In the genomic region with DNA sequence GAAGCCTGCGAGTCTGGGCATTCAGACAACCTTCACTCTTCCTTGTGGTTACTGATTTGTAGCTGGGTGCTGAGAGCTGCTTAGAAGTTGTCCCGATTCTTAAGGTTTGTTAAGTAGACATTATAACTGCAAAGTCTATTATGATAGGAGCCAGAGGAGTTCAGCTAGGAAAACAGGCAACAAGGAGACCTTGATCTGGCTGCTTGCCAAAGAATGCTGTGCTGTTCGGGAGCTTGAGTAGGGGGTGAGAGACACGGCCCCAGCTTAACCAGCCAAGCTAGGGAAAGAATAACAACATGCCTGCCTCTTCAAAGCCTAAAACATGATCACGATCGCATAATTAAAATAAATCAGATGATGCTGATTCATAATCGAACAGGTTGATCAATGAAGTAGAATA, we compare ENCODE assay signal across 20 mouse cellular contexts. TPM values are rescaled to one million over a fixed set of nuclear protein-coding genes. Genes with fewer than 3 reads are reported as not detected.
DNase-seq lines count a peak whose midpoint lies in the region; ATAC-seq and TF ChIP-seq lines count a peak whose summit lies in the region.
"Had no signal": no experiment of that assay in that cellular context is flagged by ENCODE, and none has a peak within 500 bp of the region (broad histone marks: within the 10 kb centered on the region; RNA-seq: fewer than 3 reads in every experiment).

No protein-coding gene starts in this region.

- H3K27ac ChIP-seq in forebrain, postnatal 0 days (ENCODE audit: low read depth, low read length) = no peak overlapping the region
- no peak overlapping the region for H3K27ac ChIP-seq in forebrain, embryonic 11.5 days (ENCODE audit: low read depth, low read length)
- H3K27ac ChIP-seq in hindbrain, postnatal 0 days = no peak overlapping the region
- no peak overlapping the region for H3K27ac ChIP-seq in hindbrain, embryonic 16.5 days (ENCODE audit: low read depth, low read length)
- H3K27ac ChIP-seq in neural tube, embryonic 11.5 days (ENCODE audit: low read depth, low read length) = no peak overlapping the region
- H3K27ac ChIP-seq: hindbrain, embryonic 15.5 days; macrophage; midbrain, embryonic 13.5 days had no signal

- no peak for TF ChIP-seq CTCF in forebrain, postnatal 0 days (IDR thresholded peaks at IDR 0.05; ENCODE audit: low read depth)
- TF ChIP-seq CTCF in hindbrain, postnatal 0 days (IDR thresholded peaks at IDR 0.05; ENCODE audit: low read depth) = no peak

- H3K36me3 ChIP-seq in forebrain, postnatal 0 days (ENCODE audit: insufficient read depth) = no peaks in the 10 kb centered on the region
- H3K36me3 ChIP-seq in forebrain, embryonic 11.5 days (ENCODE audit: control insufficient read depth, insufficient read depth, low read length) = no peaks in the 10 kb centered on the region
- H3K36me3 ChIP-seq in hindbrain, postnatal 0 days (ENCODE audit: insufficient read depth, low read length) = no peaks in the 10 kb centered on the region
- no peaks in the 10 kb centered on the region for H3K36me3 ChIP-seq in hindbrain, embryonic 16.5 days (ENCODE audit: control insufficient read depth, insufficient read depth, low read length)
- no peaks in the 10 kb centered on the region for H3K36me3 ChIP-seq in neural tube, embryonic 11.5 days (ENCODE audit: control insufficient read depth, insufficient read depth, low read length)
- H3K36me3 ChIP-seq: hindbrain, embryonic 15.5 days; midbrain, embryonic 13.5 days had no signal

- 37% methylated on average over 7 of the region's 7 CpGs for WGBS in forebrain, postnatal 0 days
- WGBS in forebrain, embryonic 11.5 days = 62% methylated on average over 7 of the region's 7 CpGs
- WGBS in hindbrain, postnatal 0 days = 42% methylated on average over 7 of the region's 7 CpGs
- WGBS in hindbrain, embryonic 16.5 days = 50% methylated on average over 7 of the region's 7 CpGs
- 71% methylated on average over 7 of the region's 7 CpGs for WGBS in neural tube, embryonic 11.5 days

- H3K9ac ChIP-seq in forebrain, postnatal 0 days = no peak overlapping the region
- no peak overlapping the region for H3K9ac ChIP-seq in forebrain, embryonic 11.5 days (ENCODE audit: low read length)
- no peak overlapping the region for H3K9ac ChIP-seq in hindbrain, postnatal 0 days (replicated peaks; ENCODE audit: low read length)
- H3K9ac ChIP-seq in hindbrain, embryonic 16.5 days (ENCODE audit: low read depth, low read length) = no peak overlapping the region
- no peak overlapping the region for H3K9ac ChIP-seq in neural tube, embryonic 11.5 days (ENCODE audit: low read length)
- H3K9ac ChIP-seq: hindbrain, embryonic 15.5 days; midbrain, embryonic 13.5 days had no signal

- H3K27me3 ChIP-seq in forebrain, postnatal 0 days (ENCODE audit: insufficient read depth, low read length) = no peaks in the 10 kb centered on the region
- no peaks in the 10 kb centered on the region for H3K27me3 ChIP-seq in forebrain, embryonic 11.5 days (ENCODE audit: control insufficient read depth, insufficient read depth, low read length)
- no peaks in the 10 kb centered on the region for H3K27me3 ChIP-seq in hindbrain, postnatal 0 days (ENCODE audit: insufficient read depth, low read length)
- H3K27me3 ChIP-seq in hindbrain, embryonic 16.5 days (replicated peaks; ENCODE audit: control insufficient read depth, insufficient read depth, low read length) = no peaks in the 10 kb centered on the region
- no peaks in the 10 kb centered on the region for H3K27me3 ChIP-seq in neural tube, embryonic 11.5 days (ENCODE audit: control insufficient read depth, insufficient read depth, low read length)

- H3K4me2 ChIP-seq in forebrain, postnatal 0 days (ENCODE audit: low read depth) = no peak overlapping the region
- no peak overlapping the region for H3K4me2 ChIP-seq in forebrain, embryonic 11.5 days (ENCODE audit: low read depth, low read length, severe bottlenecking)
- H3K4me2 ChIP-seq in hindbrain, postnatal 0 days (ENCODE audit: low read depth, low read length) = no peak overlapping the region
- no peak overlapping the region for H3K4me2 ChIP-seq in hindbrain, embryonic 16.5 days (ENCODE audit: low read length)
- H3K4me2 ChIP-seq in neural tube, embryonic 11.5 days (ENCODE audit: low read depth) = no peak overlapping the region
- H3K4me2 ChIP-seq: hindbrain, embryonic 15.5 days; midbrain, embryonic 13.5 days had no signal

- H3K9me3 ChIP-seq in forebrain, postnatal 0 days (ENCODE audit: low read length) = no peaks in the 10 kb centered on the region
- no peaks in the 10 kb centered on the region for H3K9me3 ChIP-seq in forebrain, embryonic 11.5 days (ENCODE audit: control insufficient read depth, low read length)
- no peaks in the 10 kb centered on the region for H3K9me3 ChIP-seq in hindbrain, postnatal 0 days (ENCODE audit: low read length)
- H3K9me3 ChIP-seq in hindbrain, embryonic 16.5 days (ENCODE audit: control insufficient read depth, low read length) = no peaks in the 10 kb centered on the region
- no peaks in the 10 kb centered on the region for H3K9me3 ChIP-seq in neural tube, embryonic 11.5 days (ENCODE audit: control insufficient read depth, low read length)
- H3K9me3 ChIP-seq: hindbrain, embryonic 15.5 days; midbrain, embryonic 13.5 days had no signal

- H3K4me1 ChIP-seq in forebrain, postnatal 0 days (ENCODE audit: insufficient read depth) = no peaks in the 10 kb centered on the region
- H3K4me1 ChIP-seq in forebrain, embryonic 11.5 days (replicated peaks; ENCODE audit: control insufficient read depth, insufficient read depth, low read length) = no peaks in the 10 kb centered on the region; the same call in 1 of the 2 replicates
- H3K4me1 ChIP-seq in hindbrain, postnatal 0 days (ENCODE audit: insufficient read depth, low read length) = peaks cover 5% of the 10 kb centered on the region; the same call in 1 of the 2 replicates
- peaks cover 7% of the 10 kb centered on the region; the same call in 1 of the 2 replicates for H3K4me1 ChIP-seq in hindbrain, embryonic 16.5 days (ENCODE audit: control insufficient read depth, insufficient read depth, low read depth, low read length)
- peaks cover 4% of the 10 kb centered on the region; the same call in 1 of the 2 replicates for H3K4me1 ChIP-seq in neural tube, embryonic 11.5 days (ENCODE audit: control insufficient read depth, insufficient read depth, low read length)

- no peak overlapping the region for H3K4me3 ChIP-seq in forebrain, postnatal 0 days (ENCODE audit: low read depth, low read length)
- no peak overlapping the region for H3K4me3 ChIP-seq in forebrain, embryonic 11.5 days (ENCODE audit: low read depth, low read length)
- H3K4me3 ChIP-seq in hindbrain, postnatal 0 days (ENCODE audit: low read length) = no peak overlapping the region
- H3K4me3 ChIP-seq in hindbrain, embryonic 16.5 days (ENCODE audit: low read length) = no peak overlapping the region
- no peak overlapping the region for H3K4me3 ChIP-seq in neural tube, embryonic 11.5 days (ENCODE audit: low read depth, low read length)
- H3K4me3 ChIP-seq: hindbrain, embryonic 15.5 days; midbrain, embryonic 13.5 days had no signal

- ATAC-seq in forebrain, postnatal 0 days = 0 out of 2 replicates have a peak, but pooled peaks have one; percentile 12
- no peak for ATAC-seq in forebrain, embryonic 11.5 days (replicated peaks; ENCODE audit: low FRiP score)
- no peak for ATAC-seq in hindbrain, postnatal 0 days
- no peak for ATAC-seq in hindbrain, embryonic 16.5 days
- no peak for ATAC-seq in neural tube, embryonic 11.5 days (ENCODE audit: insufficient read depth, low FRiP score, low TSS enrichment)

- peak; percentile 26 for DNase-seq in forebrain, postnatal 0 days
- DNase-seq in forebrain, embryonic 11.5 days (ENCODE audit: low spot score) = no peak
- peak; percentile 37 for DNase-seq in hindbrain, postnatal 0 days (ENCODE audit: low spot score)
- DNase-seq in neural tube, embryonic 11.5 days (ENCODE audit: low spot score) = peak; percentile 13
- DNase-seq in neural tube, embryonic 10.5 days (ENCODE audit: extremely low spot score, low spot score) = no peak
- no peak for DNase-seq in frontal cortex, postnatal 36 days (ENCODE audit: low spot score in 2 of 2)
- DNase-seq: adrenal gland, postnatal 25 days; cerebellum, adult 9-11 months; embryo, embryonic 11 days; gastrocnemius, postnatal 14 days; kidney, adult 2 months; lung, adult 2 months; spleen, adult 18-20 months; thymus, adult 18-20 months had no signal

RNA-seq across cellular contexts. Expression of a gene that starts 59.1 kb away (rescaled TPM):
- total RNA-seq in forebrain, postnatal 0 days (2014; rRNA removed) = 46.8 and 54.1 TPM in 2 replicates
- polyA plus RNA-seq in forebrain, postnatal 0 days (2015; fragmentation: Nextera tagmentation; extraction: Ambion mirVana) = 34.1 and 40.6 TPM in 2 replicates
- polyA plus RNA-seq in forebrain, embryonic 11.5 days (2014; fragmentation: Nextera tagmentation; extraction: Ambion mirVana) = 6.2 and 7.1 TPM in 2 replicates
- total RNA-seq in hindbrain, postnatal 0 days (2014; rRNA removed) = 47.6 and 48.4 TPM in 2 replicates
- polyA plus RNA-seq in hindbrain, postnatal 0 days (2015; fragmentation: Nextera tagmentation; extraction: Ambion mirVana) = 31.8 and 33.7 TPM in 2 replicates
- polyA plus RNA-seq in hindbrain, embryonic 16.5 days (2015; fragmentation: Nextera tagmentation; extraction: Ambion mirVana) = 32.7 and 33.4 TPM in 2 replicates
- 3.5 and 3.9 TPM in 2 replicates for polyA plus RNA-seq in neural tube, embryonic 11.5 days (2014; fragmentation: Nextera tagmentation; extraction: Ambion mirVana)
- total RNA-seq: liver, adult 2 months had no signal
- polyA plus RNA-seq: C2C12; liver, adult 2 months; macrophage had no signal

Comparison
In these comparisons a context has a peak if more than half of its experiments do, and no peak if none do; other contexts are left out.
1. DNase-seq: peak in forebrain, postnatal 0 days (single experiment), hindbrain, postnatal 0 days (single experiment) and neural tube, embryonic 11.5 days (single experiment); none in forebrain, embryonic 11.5 days (single experiment), neural tube, embryonic 10.5 days (single experiment) and frontal cortex, postnatal 36 days (0 of 2).